Mouse (Mus musculus) ES-Bruce4 (cell line): ENCODE results near the gene Cbx1. TPM values are rescaled to one million over a fixed set of nuclear protein-coding genes. Genes with fewer than 3 reads are reported as not detected.

Source experiments
- H3K27ac ChIP-seq: 2 replicates; pipeline ENCODE4 v1.5.1; 2012; ENCODE audit warnings: low read length, inconsistent platforms; ENCODE audit not compliant: insufficient read depth
- H3K27me3 ChIP-seq: 2 replicates; pipeline ENCODE4 v1.6.1; 2012; ENCODE audit warnings: mild to moderate bottlenecking, low read length, inconsistent platforms; ENCODE audit not compliant: control insufficient read depth, poor library complexity, insufficient read depth, severe bottlenecking
- H3K36me3 ChIP-seq: 2 replicates; pipeline ENCODE4 v1.6.1; 2012; ENCODE audit warnings: inconsistent platforms, mild to moderate bottlenecking, low read length, moderate library complexity; ENCODE audit not compliant: control insufficient read depth, poor library complexity, insufficient read depth, severe bottlenecking
- H3K4me1 ChIP-seq: one replicate; pipeline ENCODE4 v1.8.1; 2011; ENCODE audit warnings: low read length; ENCODE audit not compliant: control insufficient read depth, insufficient read depth
- H3K4me3 ChIP-seq: 2 replicates; pipeline ENCODE4 v1.5.1; 2011; ENCODE audit warnings: low read depth, mild to moderate bottlenecking, low read length
- H3K9ac ChIP-seq: 2 replicates; pipeline ENCODE4 v1.6.1; 2012; ENCODE audit warnings: low read depth, mild to moderate bottlenecking, inconsistent platforms; ENCODE audit not compliant: poor library complexity, severe bottlenecking
- H3K9me3 ChIP-seq: replicated peaks from 2 replicates; pipeline ENCODE4 v1.6.1; 2012; ENCODE audit warnings: mild to moderate bottlenecking, low read length, inconsistent platforms; ENCODE audit not compliant: control insufficient read depth, poor library complexity, insufficient read depth, severe bottlenecking
- CTCF ChIP-seq: IDR thresholded peaks from one replicate; pipeline ENCODE4 v1.8.1; 2011; ENCODE audit warnings: low read depth, low read length
- EP300 ChIP-seq: IDR thresholded peaks from 2 replicates; pipeline ENCODE4 v1.6.1; 2011; ENCODE audit warnings: low read depth, low read length; ENCODE audit not compliant: insufficient read depth
- POLR2A ChIP-seq: IDR thresholded peaks from one replicate; pipeline ENCODE4 v1.8.1; 2011; ENCODE audit warnings: low read length; ENCODE audit not compliant: insufficient read depth
- polyA plus RNA-seq: library from polyadenylated mRNA; stranded (reverse); fragments of >200 nt; gene quantifications from 2 replicates; pipeline ENCODE4 v1.2.4, GENCODE M21; 2011; ENCODE audit warnings: low read depth; ENCODE audit not compliant: missing spikeins, insufficient read depth, insufficient read length

Gene Cbx1
- polyA plus RNA-seq, 1 experiment: 202 TPM

DNA sequence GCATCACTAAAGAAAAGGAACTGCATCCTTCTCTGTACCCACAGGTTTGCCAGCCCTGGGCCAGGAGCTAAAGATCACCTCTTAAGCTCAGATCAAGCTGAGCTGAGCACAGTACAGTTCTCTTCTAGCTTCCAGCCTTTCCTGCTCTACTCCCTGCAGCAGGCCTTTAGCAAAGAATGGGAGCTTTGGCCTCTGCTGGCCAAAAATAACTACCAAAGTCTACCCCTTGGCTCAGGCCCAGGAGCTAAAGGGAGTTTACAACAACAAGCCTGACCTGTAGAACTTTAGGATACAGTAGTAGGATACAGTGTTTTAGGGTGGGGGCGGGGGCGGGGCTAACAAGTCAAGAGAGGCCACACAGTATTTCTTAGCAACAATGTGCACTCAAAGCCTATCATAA, 37.6 kb downstream of the Cbx1 start:
- H3K4me1 ChIP-seq: peaks cover 2% of the 10 kb centered on the region
- H3K4me3 ChIP-seq: no peak overlapping the region
- H3K9me3 ChIP-seq: no peaks in the 10 kb centered on the region
- H3K27ac ChIP-seq: peak overlapping the region; percentile 21
- TF ChIP-seq POLR2A (no peak), EP300 (no peak), CTCF (no peak)
- H3K36me3 ChIP-seq: peaks cover 29% of the 10 kb centered on the region
- peak overlapping the region; percentile 12; the same call in 1 of the 2 replicates for H3K9ac ChIP-seq
- no peaks in the 10 kb centered on the region for H3K27me3 ChIP-seq

- H3K4me1 ChIP-seq: peaks cover 2% of the 10 kb centered on the region
- H3K36me3 ChIP-seq: peaks cover 23% of the 10 kb centered on the region
- no peak overlapping the region for H3K4me3 ChIP-seq
- no peaks in the 10 kb centered on the region for H3K9me3 ChIP-seq
- H3K27ac ChIP-seq: peak overlapping the region; percentile 13; the same call in 1 of the 2 replicates
- no peaks in the 10 kb centered on the region for H3K27me3 ChIP-seq
- TF ChIP-seq CTCF (no peak), EP300 (no peak), POLR2A (no peak)
- H3K9ac ChIP-seq: peak overlapping the region; percentile 12; the same call in 1 of the 2 replicates
Observed at GRCm38 (mm10) chr11:96827062-96827581, 38.2 kb downstream of the Cbx1 start.

- Histone ChIP-seq H3K4me3 (no peak overlapping the region), H3K27ac (no peak overlapping the region), H3K9me3 (no peaks in the 10 kb centered on the region), H3K4me1 (peaks cover 2% of the 10 kb centered on the region), H3K36me3 (peaks cover 22% of the 10 kb centered on the region), H3K9ac (no peak overlapping the region), H3K27me3 (no peaks in the 10 kb centered on the region)
- no peak for TF ChIP-seq POLR2A
- TF ChIP-seq CTCF: no peak
Observed at GRCm38 (mm10) chr11:96827917-96828316, 39.0 kb downstream of the Cbx1 start.

DNA sequence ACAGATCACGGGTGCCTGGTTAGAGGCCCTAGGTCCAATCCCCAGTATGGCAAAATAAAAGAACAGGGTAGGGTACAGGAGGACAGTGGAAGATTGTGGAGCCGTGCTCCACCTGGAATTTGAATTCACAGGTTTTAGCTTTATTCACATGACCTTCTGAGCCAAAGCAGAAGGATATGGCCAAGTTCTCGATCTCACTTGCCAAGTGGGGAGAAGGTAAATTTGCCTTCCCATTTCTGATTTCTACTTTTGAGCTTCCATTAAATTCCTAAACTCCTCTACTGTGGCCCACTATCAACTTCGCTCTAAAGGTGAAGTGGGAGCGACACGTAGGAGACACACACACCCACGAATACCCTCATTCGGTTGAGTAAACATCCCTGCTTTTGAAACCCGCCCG, 40.0 kb downstream of the Cbx1 start:
- Histone ChIP-seq H3K27ac (0 out of 2 replicates have a peak overlapping the region, but pooled peaks have one; percentile 13), H3K27me3 (no peaks in the 10 kb centered on the region), H3K36me3 (peaks cover 22% of the 10 kb centered on the region), H3K9me3 (no peaks in the 10 kb centered on the region), H3K4me1 (peaks cover 2% of the 10 kb centered on the region), H3K4me3 (peak overlapping the region; percentile 83), H3K9ac (peak overlapping the region; percentile 85)
- TF ChIP-seq POLR2A (no peak), CTCF (no peak), EP300 (no peak)

DNA sequence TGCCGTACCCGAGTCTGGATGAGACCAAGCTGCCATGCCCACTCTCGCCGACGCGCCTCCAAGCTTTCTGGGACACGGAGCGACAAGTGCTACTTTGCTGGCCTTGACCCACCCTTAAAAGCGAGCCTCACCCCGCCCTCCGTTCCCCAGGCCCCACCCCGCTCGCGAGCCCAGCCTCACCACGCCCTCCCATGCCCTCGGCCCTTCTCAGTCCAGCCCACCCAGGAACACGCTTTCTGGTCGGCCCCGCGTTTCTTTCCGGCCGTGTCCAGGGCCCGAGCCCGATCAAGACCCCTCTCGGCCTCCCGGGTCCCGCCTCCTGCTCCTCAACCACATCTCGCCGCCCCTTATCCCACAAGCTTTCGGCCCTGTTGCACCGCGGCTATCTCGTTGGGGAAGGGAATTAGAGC, 40.5 kb downstream of the Cbx1 start:
- Histone ChIP-seq H3K27ac (peak overlapping the region; percentile 81), H3K36me3 (peaks cover 22% of the 10 kb centered on the region), H3K9me3 (no peaks in the 10 kb centered on the region), H3K9ac (peak overlapping the region; percentile 85), H3K27me3 (no peaks in the 10 kb centered on the region), H3K4me1 (peaks cover 2% of the 10 kb centered on the region), H3K4me3 (peak overlapping the region; percentile 83)
- TF ChIP-seq CTCF (no peak), POLR2A (peak; percentile 68)

GRCm38 (mm10) chr11:96829813-96830538, 41.0 kb downstream of the Cbx1 start, which contains the start of gene Nfe2l1:
Nfe2l1 (minus strand) TSS chr11:96829968.
- Histone ChIP-seq H3K27ac (peak within 1 kb of the TSS; percentile 91), H3K4me1 (peaks cover 2% of the 10 kb centered on the region), H3K27me3 (no peaks in the 10 kb centered on the region), H3K9ac (peak within 1 kb of the TSS; percentile 85), H3K36me3 (peaks cover 22% of the 10 kb centered on the region), H3K9me3 (no peaks in the 10 kb centered on the region), H3K4me3 (peak within 1 kb of the TSS; percentile 88)
- TF ChIP-seq POLR2A (no peak), CTCF (no peak), EP300 (0 out of 2 replicates have a peak, but pooled peaks have one; percentile 66)
